Mouse (Mus musculus): ENCODE results near the gene Mgmt.

Mgmt gene

GRCm38 (mm10) chr7:137060488-137060887 lies 166.1 kb downstream of the Mgmt start:
- DNase-seq (ENCODE audit: low read depth, low spot score), result peak; percentile 11

DNA sequence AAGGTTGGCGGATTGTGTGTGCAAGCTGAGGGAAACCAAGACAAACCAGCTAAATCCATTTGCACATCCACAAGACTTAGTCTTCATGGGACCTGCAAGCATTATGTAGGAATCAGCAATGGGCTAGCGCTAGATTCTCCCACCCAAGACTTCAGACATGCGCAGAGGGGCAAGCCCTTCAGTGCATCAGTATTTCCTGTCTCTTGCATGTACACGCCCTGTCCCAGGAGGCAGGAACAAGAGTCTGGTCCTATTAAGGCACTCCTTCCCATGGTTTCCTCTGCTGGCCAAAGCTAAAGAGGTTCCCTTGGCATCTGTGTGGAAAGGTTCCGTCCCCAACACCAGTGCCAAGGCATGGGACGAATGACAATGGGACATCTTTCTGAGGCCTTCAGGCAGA lies 166.7 kb downstream of the Mgmt start:
- DNase-seq (ENCODE audit: low read depth, low spot score), result no peak

DNA sequence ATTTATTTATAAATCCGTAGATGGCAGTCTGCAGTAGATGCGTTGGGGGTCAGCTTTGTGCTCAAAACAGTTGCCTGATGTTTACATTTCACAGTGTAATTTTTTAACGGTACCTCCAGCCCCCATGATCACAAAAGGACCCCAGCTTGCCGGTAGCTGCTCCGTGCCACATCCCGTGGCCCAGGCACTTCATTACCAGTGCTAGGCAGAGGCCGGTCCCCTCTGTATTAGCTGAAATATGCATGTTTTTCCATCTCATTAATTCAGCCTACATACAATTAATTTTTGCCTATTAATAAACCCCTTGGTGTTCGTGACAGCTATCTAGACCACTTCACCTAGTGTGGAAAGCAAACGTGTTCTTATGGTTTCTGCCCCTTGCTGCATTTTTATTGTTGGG lies 169.8 kb downstream of the Mgmt start:
- DNase-seq (ENCODE audit: low read depth, low spot score), result no peak

- DNase-seq (ENCODE audit: low read depth, low spot score), result no peak
These were observed 171.0 kb downstream of the Mgmt start for GRCm38 (mm10) chr7:137065408-137065807.

DNA sequence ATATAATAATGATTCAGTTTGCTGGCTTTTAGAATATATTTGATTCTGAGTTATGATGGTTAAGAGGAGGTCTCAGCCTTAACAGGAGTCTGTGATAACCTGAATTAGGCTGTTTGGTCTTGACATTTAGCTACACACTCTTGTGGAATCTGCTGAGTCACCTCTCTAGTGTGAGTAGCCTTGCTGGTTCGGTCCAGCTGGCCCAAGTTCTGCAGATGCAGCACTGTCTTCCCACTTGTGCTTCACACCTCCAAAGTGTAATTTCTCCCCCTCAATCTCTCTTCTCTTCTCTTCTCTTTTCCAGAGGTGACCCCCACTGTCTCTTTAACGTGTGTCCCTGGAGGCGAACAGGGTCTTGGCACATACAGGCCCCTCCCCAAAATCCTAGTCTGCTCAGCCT lies 171.8 kb downstream of the Mgmt start:
- DNase-seq (ENCODE audit: low read depth, low spot score), result no peak

GRCm38 (mm10) chr7:137066997-137067396 lies 172.6 kb downstream of the Mgmt start:
- no peak for DNase-seq (ENCODE audit: low read depth, low spot score)

- no peak for DNase-seq (ENCODE audit: low read depth, low spot score)
These were observed 173.3 kb downstream of the Mgmt start for GRCm38 (mm10) chr7:137067758-137068157.

DNA sequence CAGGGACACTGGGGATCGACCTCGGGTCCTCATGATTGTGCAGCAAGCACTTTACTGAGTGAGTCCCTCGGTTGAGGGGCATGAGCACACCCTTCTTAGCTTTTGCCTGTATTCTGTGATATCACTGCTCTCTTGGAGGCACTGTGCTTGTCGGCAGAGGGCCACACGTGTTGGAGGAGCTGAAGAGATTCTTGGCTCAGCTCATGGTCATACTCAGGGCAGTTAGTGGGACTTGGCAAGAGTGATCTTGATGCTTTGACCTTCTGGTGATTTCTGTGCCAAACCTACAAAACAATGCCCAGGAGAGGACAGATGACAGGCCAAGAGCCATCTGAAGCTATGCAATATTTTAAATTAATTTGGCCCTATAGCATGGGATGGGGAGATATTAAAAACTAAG lies 174.4 kb downstream of the Mgmt start:
- no peak for DNase-seq (ENCODE audit: low read depth, low spot score)

DNA sequence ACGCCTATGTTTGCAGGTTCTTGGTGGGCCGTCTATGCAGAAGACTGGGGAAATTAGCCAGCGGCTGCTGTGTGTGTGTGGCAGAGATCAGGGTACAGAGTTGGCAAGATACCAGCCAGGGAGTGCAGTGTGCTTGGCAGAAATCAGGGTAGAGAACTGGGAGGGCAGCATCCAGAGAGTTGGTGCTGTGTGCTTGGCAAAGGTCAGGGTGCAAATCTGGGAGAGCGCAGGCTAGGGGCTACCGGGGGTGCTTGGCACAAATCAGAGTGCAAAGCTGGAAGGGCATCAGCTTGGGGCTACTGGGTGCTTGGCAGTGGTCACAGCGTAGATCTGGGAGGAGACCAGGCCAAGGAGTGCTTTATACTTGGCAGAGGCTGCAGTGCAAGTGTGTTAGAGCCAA lies 175.4 kb downstream of the Mgmt start:
- no peak for DNase-seq (ENCODE audit: low read depth, low spot score)

GRCm38 (mm10) chr7:137071346-137071745 lies 176.9 kb downstream of the Mgmt start:
- DNase-seq (ENCODE audit: low read depth, low spot score), result no peak

- DNase-seq (ENCODE audit: low read depth, low spot score), result no peak
These were observed 179.5 kb downstream of the Mgmt start for GRCm38 (mm10) chr7:137073878-137074277.

GRCm38 (mm10) chr7:137074324-137074723 lies 179.9 kb downstream of the Mgmt start:
- DNase-seq (ENCODE audit: low read depth, low spot score), result no peak

- DNase-seq (ENCODE audit: low read depth, low spot score), result no peak
These were observed 180.9 kb downstream of the Mgmt start for GRCm38 (mm10) chr7:137075301-137075700.

DNA sequence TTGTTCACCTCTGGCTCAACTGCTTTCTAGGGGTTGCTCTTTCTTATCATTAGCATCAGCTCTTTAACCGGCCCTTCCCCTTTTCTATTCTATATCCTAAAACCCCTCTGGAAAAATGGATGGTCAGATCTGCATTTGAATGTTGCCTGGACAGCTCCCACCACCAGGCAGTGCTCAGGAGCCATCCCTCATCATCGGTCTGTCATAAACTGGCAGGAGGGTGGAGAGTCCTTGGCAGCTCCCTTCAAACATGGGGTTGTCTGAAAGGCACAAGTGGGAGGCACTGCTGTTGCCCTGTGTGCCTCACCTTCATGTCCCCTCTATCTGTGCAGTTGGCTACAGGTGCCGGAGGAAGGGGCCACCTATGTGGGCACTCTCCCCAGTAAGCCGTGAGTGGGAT lies 185.8 kb downstream of the Mgmt start:
- DNase-seq (ENCODE audit: low read depth, low spot score), result no peak

DNA sequence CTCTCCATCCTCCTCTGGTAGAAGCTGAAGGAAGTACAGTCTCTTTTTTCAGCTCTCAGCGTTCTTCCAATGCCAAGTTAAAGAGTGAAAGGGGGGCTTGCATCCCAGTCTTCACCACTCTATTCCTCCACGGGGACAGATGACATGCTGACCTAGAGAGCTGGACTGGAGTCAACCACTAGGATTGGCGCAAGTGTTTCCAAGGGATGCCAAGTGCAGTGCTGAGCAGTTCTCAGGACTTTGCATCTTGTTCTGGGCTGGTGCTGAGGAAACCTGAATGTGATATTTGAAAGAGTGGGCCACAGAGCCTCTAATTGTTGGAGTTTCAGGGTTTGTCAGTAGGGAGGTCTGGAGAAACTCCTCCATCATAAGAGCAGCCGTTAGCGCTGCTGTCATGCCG lies 187.8 kb downstream of the Mgmt start:
- DNase-seq (ENCODE audit: low read depth, low spot score), result no peak

GRCm38 (mm10) chr7:137084651-137085050 lies 190.2 kb downstream of the Mgmt start:
- DNase-seq (ENCODE audit: low read depth, low spot score), result no peak

GRCm38 (mm10) chr7:137085969-137086606 lies 191.7 kb downstream of the Mgmt start:
- DNase-seq (ENCODE audit: low read depth, low spot score), result no peak

DNA sequence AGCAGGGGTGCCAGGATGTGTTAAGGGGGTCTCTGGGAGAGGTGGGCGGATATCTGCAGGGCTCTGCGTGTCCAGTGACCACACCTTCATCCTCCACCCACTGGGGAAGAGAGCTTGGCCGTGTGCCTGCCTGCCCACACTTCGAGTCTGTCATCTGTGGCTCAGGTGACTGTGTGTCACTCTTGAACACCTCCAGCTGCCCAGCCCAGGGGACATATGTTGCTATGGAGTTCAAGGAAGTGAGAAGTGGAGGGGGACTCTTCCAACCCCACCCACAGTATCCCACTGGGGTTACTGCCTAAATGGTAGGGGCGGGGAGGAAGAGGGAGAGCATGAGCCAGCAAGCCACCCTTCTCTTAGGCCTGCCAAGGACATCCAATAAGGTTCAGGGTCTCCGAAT lies 192.7 kb downstream of the Mgmt start:
- no peak for DNase-seq (ENCODE audit: low read depth, low spot score)

- no peak for DNase-seq (ENCODE audit: low read depth, low spot score)
These were observed 193.7 kb downstream of the Mgmt start for GRCm38 (mm10) chr7:137088141-137088540.

DNA sequence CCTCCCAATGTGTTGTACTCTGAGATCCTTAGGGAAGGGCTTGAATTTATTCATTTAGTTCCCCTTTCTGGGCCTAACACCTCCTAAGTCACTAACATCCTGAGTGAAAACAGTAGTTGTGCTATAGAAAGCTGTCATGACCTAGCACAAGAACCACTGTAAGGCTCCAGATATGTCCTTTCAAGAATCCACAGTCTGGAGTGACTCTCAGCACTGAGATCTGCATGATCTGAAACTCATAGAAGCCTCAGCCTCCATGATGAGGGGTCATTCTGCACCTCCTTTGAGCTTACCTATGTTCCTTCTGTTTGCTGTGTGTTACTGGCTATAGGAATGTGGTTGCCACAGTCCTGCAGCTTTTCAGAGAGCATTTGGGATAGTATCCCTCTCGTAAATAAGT lies 200.1 kb downstream of the Mgmt start:
- DNase-seq (ENCODE audit: low read depth, low spot score), result no peak

GRCm38 (mm10) chr7:137095702-137096101 lies 201.3 kb downstream of the Mgmt start:
- DNase-seq (ENCODE audit: low read depth, low spot score), result no peak

DNA sequence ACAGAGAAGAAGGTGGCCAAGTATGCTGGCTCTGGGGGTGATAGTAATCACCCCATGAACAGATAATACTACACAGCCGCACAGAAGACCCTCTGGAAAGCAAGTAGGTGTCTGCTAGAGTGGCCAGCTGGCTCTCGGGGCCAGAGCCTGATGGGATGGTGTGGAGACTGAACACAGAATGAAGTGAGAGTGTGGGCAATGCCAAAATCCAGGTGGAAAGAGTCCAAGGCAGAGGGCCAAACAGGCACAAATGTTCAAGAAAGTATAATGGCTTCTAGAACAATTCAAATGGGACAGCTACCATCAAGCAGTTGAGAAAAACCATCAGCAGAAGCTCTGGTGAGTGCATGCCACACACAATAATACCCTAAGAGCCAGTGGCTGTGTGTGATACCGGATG lies 205.4 kb downstream of the Mgmt start:
- no peak for DNase-seq (ENCODE audit: low read depth, low spot score)

GRCm38 (mm10) chr7:137102606-137103195 lies 208.3 kb downstream of the Mgmt start:
- DNase-seq (ENCODE audit: low read depth, low spot score), result no peak

DNA sequence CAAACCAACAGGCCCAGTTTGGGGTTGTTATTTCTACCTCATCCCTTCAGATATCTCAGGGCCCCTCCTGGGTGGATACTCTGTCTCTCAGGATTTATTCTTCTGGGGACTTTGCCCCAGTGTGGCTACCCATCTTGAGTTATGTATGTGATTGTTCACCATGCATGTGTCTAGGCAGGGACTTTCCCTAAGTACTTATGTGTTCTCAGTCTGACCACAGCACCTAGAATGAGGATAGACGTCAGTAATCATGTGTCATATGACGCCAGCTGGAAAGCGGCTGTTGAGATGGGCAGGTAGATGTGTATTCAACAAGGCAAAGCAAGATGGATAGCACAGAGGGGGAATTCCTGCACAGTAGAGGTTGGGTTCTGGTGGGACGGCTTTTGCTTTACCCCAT lies 217.7 kb downstream of the Mgmt start:
- DNase-seq (ENCODE audit: low read depth, low spot score), result no peak

Measured in A20 (cell line).